Mouse (Mus musculus): ENCODE data around the gene Ccdc13.
A peak's percentile ranks its signal among the peaks of the same experiment; 100 is the strongest.

Gene Ccdc13

DNA sequence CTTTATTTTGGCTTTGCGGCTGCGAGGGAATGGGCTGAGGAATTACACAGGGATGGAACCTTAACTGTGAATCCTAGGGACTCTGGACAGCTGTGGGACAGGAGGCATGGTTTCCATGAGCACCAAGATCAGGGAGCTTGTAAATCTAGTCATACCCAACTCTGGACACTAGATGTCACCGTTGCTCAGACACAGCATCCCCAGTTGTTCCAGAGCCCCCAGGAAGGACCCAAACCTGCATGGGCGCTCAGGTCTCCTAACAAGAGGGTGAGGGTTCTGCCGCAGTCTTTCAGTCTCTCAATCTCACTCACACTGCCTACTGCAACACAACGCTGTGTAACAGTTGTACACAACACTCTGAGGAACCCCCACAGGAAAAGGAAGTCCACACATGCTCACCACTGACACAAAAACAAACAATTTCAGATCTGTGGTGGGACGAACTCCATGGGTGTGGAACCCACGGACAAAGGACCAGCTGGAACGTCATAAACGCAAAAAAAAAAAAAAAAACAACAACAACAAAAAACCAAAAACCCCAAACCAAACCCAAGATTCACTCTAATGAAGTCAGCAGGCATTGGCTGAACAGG lies 7.4 kb upstream of the Ccdc13 start:
- DNase-seq (ENCODE audit: low read depth, low spot score) = peak; percentile 54

DNA sequence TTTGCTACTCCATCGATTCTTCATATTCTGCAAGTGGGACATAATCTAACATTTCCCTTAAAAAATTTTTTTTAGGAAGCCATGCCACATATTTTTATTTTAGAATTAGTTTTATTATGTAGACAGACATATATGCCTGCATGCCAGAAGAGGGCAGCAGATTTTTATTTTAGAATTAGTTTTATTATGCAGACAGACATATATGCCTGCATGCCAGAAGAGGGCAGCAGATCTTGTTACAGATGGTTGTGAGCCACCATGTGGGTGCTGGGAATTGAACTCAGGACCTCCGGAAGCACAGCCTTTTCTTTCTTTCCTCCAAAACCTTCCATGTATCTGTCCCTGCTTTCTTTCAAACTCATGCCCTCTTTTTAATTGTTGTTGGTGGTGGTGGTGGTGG lies 3.7 kb upstream of the Ccdc13 start:
- no peak for DNase-seq (ENCODE audit: low read depth, low spot score)

DNA sequence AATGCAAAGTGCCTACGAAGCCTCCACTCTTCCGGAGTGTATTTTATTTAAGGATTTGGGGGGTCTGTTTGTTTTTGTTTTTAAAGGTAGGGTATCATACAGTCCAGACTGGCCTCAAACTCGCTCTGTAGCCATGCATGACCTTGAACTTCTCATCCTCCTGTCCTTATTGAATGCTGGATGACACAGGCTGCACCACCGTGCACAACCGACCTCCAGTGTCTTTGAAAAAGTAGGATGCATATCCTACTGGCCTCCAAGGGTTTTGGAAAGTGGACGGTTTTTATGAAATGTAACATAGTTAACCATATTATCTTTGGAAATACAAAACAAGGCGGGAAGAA lies 333 bp upstream of the Ccdc13 start:
- no peak for DNase-seq (ENCODE audit: low read depth, low spot score)

DNA sequence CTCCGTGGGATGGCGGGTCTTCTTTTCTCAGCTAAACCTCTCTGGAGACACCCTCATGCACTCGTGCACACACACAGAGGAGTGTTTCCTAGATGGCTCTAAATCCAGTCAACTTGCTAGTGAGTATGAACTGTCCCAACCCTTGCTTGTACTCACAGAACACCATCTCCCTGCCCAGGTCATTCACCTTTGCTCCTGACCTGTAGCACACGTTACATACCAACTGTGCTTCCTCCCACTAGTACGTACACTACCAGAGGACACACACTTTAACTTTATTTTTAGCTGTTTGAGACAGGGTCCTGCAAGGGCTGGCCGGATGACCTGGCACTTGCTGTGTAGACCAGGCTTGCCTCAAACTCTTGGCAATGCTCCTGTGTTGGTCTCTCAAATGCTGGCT lies 1.3 kb downstream of the Ccdc13 start:
- no peak for DNase-seq (ENCODE audit: low read depth, low spot score)

DNA sequence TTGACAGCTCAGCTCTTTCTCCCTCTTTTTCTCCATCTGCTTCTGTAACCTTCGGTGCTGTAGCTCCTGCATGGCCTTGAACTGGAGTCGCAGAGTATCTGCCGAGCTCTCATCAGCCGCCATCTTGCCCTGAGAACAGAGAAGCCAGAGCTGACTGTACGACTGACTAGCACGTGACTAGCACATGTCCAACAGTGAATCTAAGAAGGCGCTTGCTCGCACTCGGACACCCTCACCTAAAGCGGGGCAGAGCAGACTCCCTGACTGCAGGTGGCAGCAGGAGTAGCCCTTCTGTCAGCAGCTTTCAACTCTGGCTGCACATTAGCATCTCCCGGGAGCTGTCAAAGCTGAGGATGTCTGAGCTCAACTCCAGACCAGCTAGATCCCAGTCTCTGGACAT lies 5.4 kb downstream of the Ccdc13 start:
- no peak for DNase-seq (ENCODE audit: low read depth, low spot score)

DNA sequence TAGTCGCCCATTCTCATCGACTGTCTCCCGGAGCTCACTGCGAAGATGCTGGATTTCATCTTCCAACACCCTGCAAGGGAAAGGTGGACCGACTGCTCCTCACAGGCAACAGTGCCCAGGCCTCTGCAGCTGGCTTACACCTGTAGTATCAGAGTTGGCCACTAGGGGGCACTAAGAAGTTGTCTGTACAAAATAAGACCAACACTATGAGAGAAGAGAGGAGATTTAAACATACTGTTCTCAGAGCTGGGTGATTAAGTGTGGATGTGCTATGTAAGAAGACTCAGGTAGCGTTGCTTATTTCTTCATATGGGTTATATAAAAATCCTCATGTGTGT lies 8.3 kb downstream of the Ccdc13 start:
- DNase-seq (ENCODE audit: low read depth, low spot score) = peak; percentile 87

DNA sequence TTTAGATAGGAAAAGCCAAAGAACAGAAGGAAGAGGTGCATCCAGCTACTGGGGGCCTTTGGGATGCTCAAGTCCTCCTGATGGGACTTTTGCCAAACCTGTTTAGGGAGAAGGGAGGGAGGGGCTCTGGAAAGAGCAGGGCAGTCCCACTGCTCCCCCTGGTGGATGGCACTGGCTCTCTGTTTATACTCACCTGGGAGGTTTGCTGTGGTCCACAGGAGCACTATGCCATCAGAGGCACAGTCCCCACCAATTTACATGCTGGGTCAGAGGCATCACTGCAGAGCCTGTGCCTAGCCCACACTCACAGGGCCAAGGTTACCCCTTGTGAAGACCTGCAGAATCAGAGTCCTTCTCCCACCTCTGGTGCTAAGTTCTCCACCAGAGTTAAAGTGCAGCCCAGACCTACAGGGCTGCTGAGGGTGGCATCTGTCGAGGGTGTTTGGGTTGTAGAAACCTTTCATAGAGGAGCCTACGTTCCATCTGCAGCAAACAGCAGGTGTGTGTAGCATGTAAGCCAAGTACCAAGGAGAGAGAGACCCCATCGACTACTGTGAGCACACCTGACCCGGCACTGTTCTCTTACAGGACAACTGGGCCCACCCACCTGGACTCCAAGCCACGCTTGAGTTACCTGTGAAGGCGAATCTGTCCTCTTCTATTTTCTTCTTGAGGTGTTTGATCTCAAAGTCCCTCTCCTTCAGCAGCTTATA lies 8.9 kb downstream of the Ccdc13 start:
- peak; percentile 41 for DNase-seq (ENCODE audit: low read depth, low spot score)

DNA sequence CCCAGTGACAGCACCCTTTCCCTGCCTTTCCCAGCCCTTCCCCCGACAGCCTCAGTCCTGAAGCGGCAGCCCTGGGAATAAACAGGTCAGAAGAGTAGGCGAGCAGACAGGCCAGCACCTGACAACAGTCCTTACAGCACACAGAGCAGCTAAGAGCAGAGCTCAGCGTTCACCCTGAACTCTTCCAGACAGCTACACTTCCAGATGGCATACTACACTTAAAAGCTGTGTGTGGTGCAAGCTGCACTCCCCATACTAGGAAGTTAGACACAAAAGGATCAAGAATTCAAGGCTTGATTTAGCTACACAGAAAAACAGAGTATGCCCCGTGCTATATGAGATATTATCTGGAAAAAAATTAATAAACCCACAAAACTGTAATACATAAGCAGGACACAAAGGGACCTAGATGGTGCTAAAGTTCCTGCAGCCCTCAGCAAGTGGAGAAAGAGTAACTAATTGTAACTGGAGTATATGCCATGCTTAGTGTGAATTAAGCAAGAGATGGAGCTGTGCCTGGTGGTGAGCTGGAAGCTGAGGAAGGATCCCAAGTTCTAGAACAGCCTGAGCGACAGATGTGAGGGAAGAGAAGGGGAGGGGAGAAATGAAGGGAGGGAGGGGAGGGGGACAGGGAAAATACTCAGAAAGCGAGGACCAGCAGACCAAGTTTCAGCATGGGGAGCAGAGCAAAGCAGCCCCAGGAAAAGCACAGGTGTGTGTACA lies 9.8 kb downstream of the Ccdc13 start:
- DNase-seq (ENCODE audit: low read depth, low spot score) = no peak

DNA sequence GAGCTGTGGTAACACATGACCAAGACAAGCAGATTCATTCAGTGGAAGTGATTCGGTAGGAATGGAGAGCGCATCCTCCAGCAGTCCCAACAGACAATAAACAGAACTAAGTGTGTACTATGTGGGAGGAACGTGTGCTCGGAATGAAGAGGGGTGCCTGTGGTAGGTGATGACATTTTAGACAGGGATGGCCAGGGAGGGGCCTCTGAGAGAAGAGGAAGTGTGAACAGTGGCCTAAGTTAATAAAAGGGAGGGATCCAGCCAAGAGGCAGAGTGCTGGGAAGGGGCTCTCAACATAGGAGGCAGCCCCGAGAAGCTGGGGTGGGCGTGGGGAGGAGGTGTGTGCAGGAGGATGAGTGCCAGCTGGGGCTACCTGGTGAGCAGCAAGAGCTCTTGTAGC lies 10.9 kb downstream of the Ccdc13 start:
- DNase-seq (ENCODE audit: low read depth, low spot score) = no peak

DNA sequence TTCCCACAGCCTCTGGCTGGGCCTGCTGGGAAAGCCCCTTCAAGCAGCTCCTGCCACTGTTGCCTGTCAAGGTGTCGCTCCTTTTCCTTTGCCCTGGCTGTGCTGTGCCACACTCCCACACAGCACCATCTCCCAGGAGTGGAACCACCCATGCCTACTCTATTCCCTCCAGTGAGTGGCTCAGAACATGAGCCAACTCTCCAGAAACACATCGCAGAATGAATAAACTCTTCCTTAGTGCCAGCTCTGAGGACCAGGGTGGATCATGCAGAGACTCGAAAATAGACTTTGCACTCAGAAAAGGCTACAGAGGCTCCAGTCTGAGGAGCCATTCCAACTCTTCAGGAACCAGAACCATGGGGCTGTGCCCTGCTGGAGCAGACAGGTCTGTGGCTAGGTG lies 12.9 kb downstream of the Ccdc13 start:
- DNase-seq (ENCODE audit: low read depth, low spot score) = no peak

DNA sequence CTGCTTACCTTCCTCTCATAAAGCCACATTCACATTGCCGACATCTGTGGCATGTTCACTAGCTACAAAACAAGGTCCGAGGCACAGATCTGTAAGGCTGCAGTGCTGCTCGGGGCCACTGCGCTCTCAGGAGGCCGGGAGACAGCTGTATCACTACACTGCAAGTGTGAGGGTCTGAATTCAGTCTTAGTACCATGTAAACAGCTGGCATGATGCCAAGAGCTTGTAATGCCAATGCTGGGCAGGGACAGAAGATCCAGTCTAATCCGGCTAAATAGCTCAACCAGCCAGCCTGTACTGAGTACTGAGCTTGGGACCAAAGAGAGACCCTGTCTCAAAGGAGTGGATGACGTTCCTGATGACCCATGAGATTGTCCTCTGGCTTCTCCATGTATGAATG lies 15.3 kb downstream of the Ccdc13 start:
- no peak for DNase-seq (ENCODE audit: low read depth, low spot score)

DNA sequence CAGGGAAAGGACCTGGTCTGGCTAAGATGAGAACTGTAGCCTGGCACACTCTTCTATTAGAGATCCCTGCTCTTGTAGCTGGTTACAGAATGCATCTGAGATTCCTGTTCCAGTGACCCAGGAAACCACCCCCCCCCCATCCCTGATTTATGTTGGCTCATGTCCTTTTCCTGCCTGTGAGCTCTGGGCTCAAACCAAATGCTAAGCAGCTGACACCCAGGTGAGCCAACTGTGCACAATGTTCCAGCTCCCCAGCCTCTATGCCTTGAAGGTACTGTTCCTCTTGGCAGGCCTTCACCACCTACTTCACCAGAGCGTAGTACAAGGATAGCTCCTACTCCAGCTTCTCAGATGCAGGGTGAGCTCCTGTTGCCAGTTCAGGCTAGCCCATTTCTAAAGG lies 16.2 kb downstream of the Ccdc13 start:
- no peak for DNase-seq (ENCODE audit: low read depth, low spot score)

DNA sequence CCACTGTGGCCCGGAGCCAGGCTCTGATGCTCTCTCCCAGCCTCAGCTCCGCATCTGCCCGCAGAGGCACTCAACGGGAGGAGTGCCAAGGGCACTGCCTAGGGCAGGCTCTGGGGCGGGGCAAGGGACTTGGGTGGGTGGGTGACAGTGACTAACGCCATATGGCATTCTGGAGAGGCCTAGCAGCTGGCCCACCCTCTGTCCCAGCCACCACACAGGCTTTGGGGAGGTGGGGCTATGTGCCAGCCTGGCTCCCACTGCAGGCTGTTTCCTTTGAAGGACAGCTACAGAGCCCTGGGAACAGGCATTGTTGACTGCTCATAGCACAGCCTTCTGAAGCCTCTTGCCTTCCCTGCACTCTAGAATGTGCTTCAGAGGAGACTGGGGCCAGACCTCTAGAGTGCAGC lies 16.7 kb downstream of the Ccdc13 start:
- no peak for DNase-seq (ENCODE audit: low read depth, low spot score)

DNA sequence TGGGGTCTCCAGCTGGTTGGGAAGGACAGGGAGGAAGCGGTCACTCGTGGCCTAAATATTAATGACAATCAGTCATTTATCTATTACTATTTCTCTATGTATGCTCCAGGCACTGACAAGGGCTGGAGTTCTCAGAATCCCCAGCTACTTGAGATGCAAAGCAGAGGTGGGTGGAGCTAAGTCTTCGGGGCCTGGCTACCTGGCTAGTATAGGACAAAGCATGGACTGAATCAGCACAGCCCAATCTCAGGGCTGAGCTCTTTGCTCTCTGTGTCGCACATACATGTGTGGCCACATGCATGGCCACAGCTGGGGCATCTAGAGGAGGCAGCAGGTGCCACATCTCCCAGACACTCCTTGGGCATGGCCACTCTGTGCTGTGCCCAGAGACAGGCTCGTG lies 18.5 kb downstream of the Ccdc13 start:
- no peak for DNase-seq (ENCODE audit: low read depth, low spot score)

DNA sequence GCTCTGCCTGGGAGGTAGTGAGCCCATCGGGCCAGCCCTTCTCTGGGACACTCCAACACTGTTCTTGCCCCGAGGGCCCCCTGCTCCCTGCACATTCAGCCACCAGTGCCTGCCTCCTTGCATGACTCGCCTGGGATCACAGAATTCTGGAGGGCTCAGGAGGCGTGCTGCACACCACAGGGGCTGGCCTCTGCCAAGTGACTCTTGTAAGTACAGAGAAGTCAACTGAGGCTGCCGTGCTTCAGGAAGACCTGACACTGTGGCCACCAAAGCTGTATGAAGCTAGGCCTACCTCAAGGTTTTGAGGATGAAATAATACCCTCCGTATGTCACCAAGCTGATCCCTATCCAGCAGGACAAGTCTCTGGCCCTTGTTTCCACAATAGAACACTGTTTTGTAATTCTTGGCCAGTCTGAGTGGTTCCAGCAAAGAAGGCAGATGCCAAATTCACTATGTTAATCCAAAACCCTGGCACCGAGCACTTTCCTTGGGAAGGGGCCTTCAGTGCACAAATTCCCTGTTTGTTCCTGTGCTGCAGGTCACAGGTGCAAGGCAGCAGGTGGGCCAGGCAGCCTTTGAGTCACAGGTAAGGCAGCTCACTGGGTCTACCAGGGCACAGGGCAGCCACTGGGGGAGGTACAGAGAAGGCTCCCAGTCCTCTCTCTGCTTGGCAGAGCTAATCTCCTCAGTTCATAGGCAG lies 19.3 kb downstream of the Ccdc13 start:
- no peak for DNase-seq (ENCODE audit: low read depth, low spot score)

DNA sequence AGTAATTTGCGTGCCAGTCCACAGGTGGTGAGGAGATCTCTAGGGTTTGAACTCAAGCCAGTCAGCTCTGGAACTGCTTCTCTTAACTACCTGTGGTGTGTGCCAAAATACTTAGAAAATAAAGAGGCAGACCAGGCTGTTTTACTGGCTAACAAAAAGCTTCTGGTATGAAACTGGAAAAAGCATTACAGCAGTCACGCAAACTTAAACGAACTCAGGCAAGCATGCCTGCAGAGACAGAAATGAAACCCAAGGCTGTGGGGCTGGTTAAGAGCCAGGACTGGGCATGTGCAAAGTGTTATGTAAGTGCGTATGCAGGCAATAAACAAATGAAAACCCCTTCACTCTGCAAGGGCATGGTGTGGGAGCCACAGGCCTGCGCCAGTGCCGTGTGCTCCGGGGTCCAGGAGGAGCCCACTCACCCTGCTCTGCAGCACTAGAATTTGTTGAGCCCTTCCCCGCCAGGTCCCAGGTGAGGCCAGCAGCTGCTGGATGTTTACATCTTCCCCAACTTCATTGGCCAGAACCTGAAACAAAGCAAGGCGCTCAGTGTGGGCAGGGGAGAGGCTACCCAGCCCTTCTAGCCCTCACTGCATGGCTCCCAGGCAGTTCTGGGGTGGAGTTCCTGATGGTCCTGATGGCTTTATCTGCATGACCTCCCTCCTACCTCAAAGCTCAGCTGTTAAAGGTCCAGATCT lies 20.0 kb downstream of the Ccdc13 start:
- DNase-seq (ENCODE audit: low read depth, low spot score) = no peak

DNA sequence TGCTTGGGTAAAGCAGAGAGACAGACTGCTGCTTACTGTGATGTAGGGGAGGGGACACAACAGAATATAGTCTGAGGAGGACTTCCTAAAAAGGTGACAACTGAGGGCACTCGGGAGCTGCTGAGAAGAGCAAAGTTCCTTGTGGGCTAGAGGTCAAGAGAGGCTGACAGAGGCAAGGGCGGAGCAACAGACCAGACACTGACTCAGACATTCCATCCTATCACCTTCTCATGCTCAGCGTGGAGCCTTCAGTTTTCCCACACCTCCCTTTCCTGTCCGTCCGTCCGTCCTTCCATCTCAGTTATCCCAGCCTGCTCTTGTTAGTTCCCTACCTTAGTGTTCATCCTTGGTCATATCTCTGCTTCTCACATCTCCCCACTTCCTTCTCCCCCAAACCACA lies 24.1 kb downstream of the Ccdc13 start:
- no peak for DNase-seq (ENCODE audit: low read depth, low spot score)

DNA sequence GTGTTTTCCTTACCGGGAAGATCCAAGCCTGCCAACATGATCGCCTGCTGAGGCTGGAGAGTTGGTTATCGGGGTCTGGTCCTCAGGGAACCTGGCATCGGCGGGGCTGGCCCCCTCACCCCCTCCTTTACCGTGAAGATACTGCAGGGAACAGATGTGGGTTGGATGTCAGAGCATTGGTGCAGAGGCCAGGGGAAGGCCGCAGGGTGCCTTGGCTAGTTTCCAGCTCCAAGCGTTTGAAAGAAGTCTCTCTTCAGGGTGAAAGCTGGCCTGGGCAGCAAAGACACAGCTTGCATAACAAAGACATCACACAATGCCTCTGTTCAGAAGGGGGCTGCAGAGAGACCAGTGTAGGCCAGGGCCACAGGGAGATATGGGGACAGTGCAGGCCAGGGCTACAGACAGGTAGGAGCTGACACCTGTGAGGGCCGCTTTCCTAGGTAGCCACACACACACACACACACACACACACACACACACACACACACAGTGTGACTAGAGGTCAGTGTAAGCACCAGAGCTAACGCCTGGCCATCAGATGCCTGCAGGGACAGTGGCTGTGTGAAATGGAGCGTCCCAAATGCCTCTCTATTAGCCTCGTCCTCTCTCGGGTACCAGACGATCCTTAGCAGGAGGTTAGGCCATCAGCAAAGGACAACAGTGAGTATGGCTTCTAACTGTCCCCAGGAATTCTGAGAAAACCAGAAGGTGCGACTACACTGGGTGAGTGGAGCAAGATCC lies 29.0 kb downstream of the Ccdc13 start:
- no peak for DNase-seq (ENCODE audit: low read depth, low spot score)

DNA sequence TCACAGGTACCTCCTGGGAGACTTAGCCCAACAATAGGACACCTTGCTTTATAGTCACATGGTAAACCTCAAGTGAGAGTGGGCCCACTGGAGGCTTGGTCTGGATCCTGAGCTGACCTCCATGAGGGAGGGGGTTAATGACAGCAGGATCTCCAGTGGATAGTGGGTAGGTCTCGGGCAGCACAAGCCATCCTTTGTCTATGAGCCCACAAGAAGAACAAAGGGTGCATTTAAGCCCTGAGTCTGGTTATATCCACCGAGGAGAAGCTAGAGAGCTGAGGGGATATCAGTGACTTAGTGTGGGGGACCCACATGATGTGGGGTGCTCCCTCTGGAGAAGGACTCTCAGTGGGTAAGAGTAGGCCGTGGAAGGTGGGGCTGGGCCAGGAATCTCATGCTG lies 30.8 kb downstream of the Ccdc13 start:
- DNase-seq (ENCODE audit: low read depth, low spot score) = no peak

DNA sequence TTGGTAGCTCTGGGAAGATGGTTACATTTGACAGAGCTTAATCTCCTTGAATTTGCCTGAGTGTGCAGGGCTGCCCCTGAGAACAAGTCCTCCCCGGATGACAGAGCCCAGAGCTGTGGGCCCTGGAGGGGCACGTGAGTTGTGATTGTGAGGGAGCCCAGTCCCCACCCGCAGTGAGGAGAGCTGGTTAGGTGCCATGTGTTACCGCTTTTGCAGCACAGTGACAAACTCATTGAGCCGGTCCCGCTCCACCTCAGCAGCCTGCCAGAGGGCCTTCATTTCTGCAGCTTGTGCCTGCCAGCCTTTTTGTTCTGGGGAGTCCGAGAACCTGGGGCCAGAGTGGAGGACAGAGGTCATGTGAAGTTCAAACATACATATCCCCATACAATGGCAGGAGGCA lies 31.3 kb downstream of the Ccdc13 start:
- no peak for DNase-seq (ENCODE audit: low read depth, low spot score)

DNA sequence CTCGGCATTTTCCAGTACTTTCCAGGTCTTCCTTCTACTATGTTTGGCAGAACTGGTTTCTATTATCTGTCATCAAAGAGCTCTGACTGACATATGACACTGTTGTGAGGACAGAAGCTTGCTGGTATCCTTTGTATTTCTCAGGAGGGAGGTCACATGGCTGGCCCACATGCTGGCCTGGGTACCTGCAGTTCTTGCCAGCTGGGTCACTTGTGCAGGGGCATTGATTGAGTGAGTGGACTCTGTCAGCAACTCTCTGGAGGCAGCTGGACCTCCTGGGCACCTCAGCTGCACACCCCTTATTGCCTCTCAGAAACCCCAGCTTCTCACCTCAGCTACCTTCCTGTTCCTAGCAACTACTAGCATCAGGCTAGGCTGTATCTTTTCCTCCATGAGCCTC lies 31.7 kb downstream of the Ccdc13 start:
- DNase-seq (ENCODE audit: low read depth, low spot score) = no peak

DNA sequence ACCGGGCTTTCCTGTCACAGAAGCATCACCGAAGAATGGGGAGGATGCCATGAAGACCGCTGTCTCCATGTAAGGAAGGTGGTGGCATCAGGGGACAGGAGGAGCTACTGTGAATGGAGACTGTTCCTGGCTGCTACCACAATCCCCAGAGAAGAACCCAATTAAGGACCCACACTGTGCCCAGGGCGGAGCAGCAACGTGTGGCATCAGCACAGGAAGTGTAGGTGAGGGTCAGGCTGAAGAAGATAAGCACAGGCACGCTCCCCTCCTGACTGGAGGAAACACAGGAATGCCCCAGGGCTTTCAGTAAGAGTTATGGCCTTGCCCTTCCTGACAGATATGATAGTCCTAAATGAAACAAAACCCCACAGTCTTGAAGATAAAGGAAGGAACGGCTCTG lies 36.5 kb downstream of the Ccdc13 start:
- DNase-seq (ENCODE audit: low read depth, low spot score) = no peak

Measured in forelimb bud, embryonic 11.5 days (tissue).